ENCODE assay signal across 9 mouse cellular contexts in genomic region chr11:90387501-90388440, GRCm38 (mm10). TPM values are rescaled to one million over a fixed set of nuclear protein-coding genes. Genes with fewer than 3 reads are reported as not detected.
DNase-seq lines count a peak whose midpoint lies in the region; ATAC-seq lines count a peak whose summit lies in the region.
"Had no signal": no experiment of that assay in that cellular context is flagged by ENCODE, and none has a peak within 500 bp of the region (broad histone marks: within the 10 kb centered on the region; RNA-seq: fewer than 3 reads in every experiment).

No protein-coding gene starts in this region.

- H3K4me2 ChIP-seq in midbrain, embryonic 11.5 days = no peak overlapping the region

- no peaks in the 10 kb centered on the region for H3K9me3 ChIP-seq in midbrain, embryonic 10.5 days (replicated peaks)
- no peaks in the 10 kb centered on the region for H3K9me3 ChIP-seq in midbrain, embryonic 11.5 days (ENCODE audit: control insufficient read depth, low read length)
- H3K9me3 ChIP-seq: limb, embryonic 15.5 days had no signal

- DNase-seq in embryo, embryonic 9.5 days (ENCODE audit: extremely low spot score) = peak; percentile 16
- no peak for DNase-seq in embryo, embryonic 10 days (ENCODE audit: low spot score)
- no peak for DNase-seq in midbrain, embryonic 10.5 days (ENCODE audit: low spot score)
- no peak for DNase-seq in midbrain, embryonic 11.5 days (ENCODE audit: low spot score, missing footprints)
- peak; percentile 34 to 37 for DNase-seq in thymus, postnatal 36 days
- DNase-seq in layer of hippocampus, adult 8-10 months (ENCODE audit: low spot score in 2 of 2) = no peak
- no peak for DNase-seq in ovary, postnatal 14 days (ENCODE audit: low spot score)

- H3K4me3 ChIP-seq in midbrain, embryonic 10.5 days = 0 out of 2 replicates have a peak overlapping the region, but pooled peaks have one; percentile 60
- no peak overlapping the region for H3K4me3 ChIP-seq in midbrain, embryonic 11.5 days (ENCODE audit: low read depth, low read length)

- no peak overlapping the region for H3K9ac ChIP-seq in midbrain, embryonic 11.5 days (ENCODE audit: low read length)
- H3K9ac ChIP-seq: limb, embryonic 15.5 days had no signal

- no peak overlapping the region for H3K27ac ChIP-seq in midbrain, embryonic 10.5 days (replicated peaks)
- no peak overlapping the region for H3K27ac ChIP-seq in midbrain, embryonic 11.5 days (ENCODE audit: low read depth, low read length)
- H3K27ac ChIP-seq: limb, embryonic 15.5 days had no signal

- H3K27me3 ChIP-seq in midbrain, embryonic 10.5 days (ENCODE audit: low read depth, poor library complexity, severe bottlenecking) = peaks cover 91% of the 10 kb centered on the region
- peaks cover 44% of the 10 kb centered on the region for H3K27me3 ChIP-seq in midbrain, embryonic 11.5 days (ENCODE audit: control insufficient read depth, insufficient read depth, low read length)

- no peaks in the 10 kb centered on the region for H3K36me3 ChIP-seq in midbrain, embryonic 10.5 days
- H3K36me3 ChIP-seq in midbrain, embryonic 11.5 days (ENCODE audit: control insufficient read depth, insufficient read depth, low read length) = no peaks in the 10 kb centered on the region
- H3K36me3 ChIP-seq: limb, embryonic 15.5 days had no signal

- 35% methylated on average over 32 of the region's 32 CpGs for WGBS in midbrain, embryonic 10.5 days
- WGBS in midbrain, embryonic 11.5 days = 41% methylated on average over 32 of the region's 32 CpGs

- peaks cover 46% of the 10 kb centered on the region for H3K4me1 ChIP-seq in midbrain, embryonic 10.5 days
- H3K4me1 ChIP-seq in midbrain, embryonic 11.5 days (ENCODE audit: control insufficient read depth, insufficient read depth, low read length) = peaks cover 17% of the 10 kb centered on the region

- no peak for ATAC-seq in midbrain, embryonic 11.5 days (ENCODE audit: low FRiP score)
- peak; percentile 54 for ATAC-seq in megakaryocyte, adult 5-6 weeks (ENCODE audit: poor library complexity, severe bottlenecking)

RNA-seq across cellular contexts. Expression of gene Hlf, which starts 2.9 kb away (rescaled TPM):
- polyA plus RNA-seq in midbrain, embryonic 10.5 days (2016; fragmentation: Nextera tagmentation; extraction: Ambion mirVana) = 1.5 and 3.3 TPM in 2 replicates
- polyA plus RNA-seq in midbrain, embryonic 11.5 days (2014; fragmentation: Nextera tagmentation; extraction: Ambion mirVana) = 2.0 and 2.2 TPM in 2 replicates
- 0.22 and 0.73 TPM in 2 replicates for total RNA-seq in megakaryocyte, adult 5-6 weeks (2015)
- total RNA-seq in megakaryocyte, adult 5-6 weeks (2017) = 0.07 and 0.37 TPM in 2 replicates
- 100 to 1,000 TPM in 2 of 4 experiments, 10 to 100 TPM in 2; 87.7 to 108 (median 98.0) TPM for total RNA-seq in layer of hippocampus, adult 8-10 months (2022)

Comparison
In these comparisons a context has a peak if more than half of its experiments do, and no peak if none do; other contexts are left out.
1. DNase-seq: peak in embryo, embryonic 9.5 days (single experiment) and thymus, postnatal 36 days (2 of 2); none in embryo, embryonic 10 days (single experiment), midbrain, embryonic 10.5 days (single experiment), midbrain, embryonic 11.5 days (single experiment), layer of hippocampus, adult 8-10 months (0 of 2) and ovary, postnatal 14 days (single experiment).
2. RNA of gene Hlf, which starts 2.9 kb away (total RNA-seq): 87.7 to 108 TPM in layer of hippocampus, adult 8-10 months; 0.07 to 0.73 TPM in megakaryocyte, adult 5-6 weeks; every median in the first group is over 10 times any median in the second.